Mouse (Mus musculus) kidney, adult 18-20 months (tissue): ENCODE measurements around the gene Vti1a.
A peak's percentile ranks its signal among the peaks of the same experiment; 100 is the strongest.

Source experiments
- DNase-seq: peaks from one replicate; pipeline ENCODE4 v3.0.0; 2021

Gene Vti1a

DNA sequence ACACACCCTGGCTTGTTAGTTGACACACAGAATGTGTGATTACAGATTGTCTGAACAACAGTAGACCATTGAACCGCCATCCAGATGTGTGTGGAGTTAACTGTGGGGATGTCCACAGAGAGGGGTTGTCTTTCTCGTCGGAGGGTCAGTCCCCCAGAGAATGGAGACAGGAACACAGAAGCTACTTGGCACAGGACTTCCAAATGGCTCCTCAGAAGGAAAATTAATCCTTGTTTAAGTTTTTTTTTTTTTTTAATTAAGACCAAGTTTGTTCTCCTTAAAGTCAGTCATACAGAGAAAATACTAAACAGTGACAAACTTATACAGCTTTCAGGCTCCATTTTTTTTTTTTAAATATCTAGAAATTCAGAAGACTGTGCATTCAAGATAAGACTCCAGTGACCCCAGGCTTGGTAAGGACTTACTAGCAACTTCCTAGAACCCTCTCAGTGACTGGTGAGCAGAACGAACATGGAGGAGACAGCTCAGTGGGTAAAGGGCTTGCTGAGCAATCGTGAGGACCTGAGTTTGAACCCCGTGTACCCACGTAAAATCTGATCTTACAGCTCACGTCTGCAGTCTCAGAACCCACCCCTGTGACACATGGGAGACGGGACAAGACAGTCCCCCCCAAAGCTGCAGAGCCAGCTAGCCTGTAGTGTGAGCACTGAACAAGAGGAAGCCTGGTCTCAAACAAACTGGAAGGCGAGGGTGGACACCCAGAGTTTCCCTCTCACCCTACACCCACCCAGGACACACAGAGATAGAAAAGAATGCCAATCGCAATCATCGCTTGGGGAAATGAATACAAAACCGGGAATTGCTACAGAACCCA is 248.2 kb downstream of the Vti1a start:
- DNase-seq, result no peak

- no peak for DNase-seq
Observed at GRCm38 (mm10) chr19:55565111-55565510, 249.0 kb downstream of the Vti1a start.

DNA sequence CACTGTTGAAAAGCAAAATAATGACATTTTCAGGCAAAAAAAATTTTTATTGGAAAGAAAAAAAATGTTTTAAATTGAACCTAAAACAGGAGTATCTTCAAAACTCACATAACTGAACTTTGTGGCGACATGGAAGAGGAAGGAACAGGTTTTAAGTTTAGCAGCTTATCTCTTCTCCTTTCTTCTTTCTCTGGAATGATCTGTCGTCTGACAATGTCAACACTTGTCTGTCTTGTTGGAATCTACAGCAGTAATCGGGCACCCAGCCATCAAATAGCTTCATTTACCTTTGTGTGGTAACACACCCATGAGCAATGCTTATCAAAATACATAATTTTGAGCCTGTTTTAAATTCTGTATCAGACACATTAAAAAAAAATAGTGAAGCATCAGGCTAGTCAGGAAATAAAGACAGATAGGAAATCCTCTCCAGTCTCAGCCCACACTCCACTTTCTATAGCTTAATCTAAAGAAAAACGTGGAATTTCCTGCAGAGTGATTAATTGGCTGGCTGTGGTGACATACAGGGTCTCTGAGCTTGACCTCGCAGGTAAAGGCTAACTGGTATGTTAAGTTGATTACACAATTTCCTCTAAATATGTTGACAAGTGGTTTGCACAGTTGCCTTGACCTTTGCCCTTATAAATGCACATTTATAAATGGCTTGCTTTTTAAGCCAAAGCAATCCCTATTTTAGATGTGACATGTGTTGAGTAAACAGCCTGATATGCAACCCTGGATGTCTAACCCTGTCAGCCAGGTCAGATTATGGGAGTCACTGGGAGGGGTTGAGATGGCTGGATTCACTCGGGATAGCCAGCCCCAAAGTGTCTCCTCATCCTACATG is 249.7 kb downstream of the Vti1a start:
- DNase-seq, result no peak

- no peak for DNase-seq
Observed at GRCm38 (mm10) chr19:55569114-55569513, 253.0 kb downstream of the Vti1a start.

- no peak for DNase-seq
Observed at GRCm38 (mm10) chr19:55569894-55570293, 253.8 kb downstream of the Vti1a start.

GRCm38 (mm10) chr19:55570520-55571296 is 254.6 kb downstream of the Vti1a start:
- DNase-seq, result no peak

GRCm38 (mm10) chr19:55571486-55571885 is 255.4 kb downstream of the Vti1a start:
- no peak for DNase-seq

GRCm38 (mm10) chr19:55577306-55578042 is 261.4 kb downstream of the Vti1a start:
- DNase-seq, result no peak

DNA sequence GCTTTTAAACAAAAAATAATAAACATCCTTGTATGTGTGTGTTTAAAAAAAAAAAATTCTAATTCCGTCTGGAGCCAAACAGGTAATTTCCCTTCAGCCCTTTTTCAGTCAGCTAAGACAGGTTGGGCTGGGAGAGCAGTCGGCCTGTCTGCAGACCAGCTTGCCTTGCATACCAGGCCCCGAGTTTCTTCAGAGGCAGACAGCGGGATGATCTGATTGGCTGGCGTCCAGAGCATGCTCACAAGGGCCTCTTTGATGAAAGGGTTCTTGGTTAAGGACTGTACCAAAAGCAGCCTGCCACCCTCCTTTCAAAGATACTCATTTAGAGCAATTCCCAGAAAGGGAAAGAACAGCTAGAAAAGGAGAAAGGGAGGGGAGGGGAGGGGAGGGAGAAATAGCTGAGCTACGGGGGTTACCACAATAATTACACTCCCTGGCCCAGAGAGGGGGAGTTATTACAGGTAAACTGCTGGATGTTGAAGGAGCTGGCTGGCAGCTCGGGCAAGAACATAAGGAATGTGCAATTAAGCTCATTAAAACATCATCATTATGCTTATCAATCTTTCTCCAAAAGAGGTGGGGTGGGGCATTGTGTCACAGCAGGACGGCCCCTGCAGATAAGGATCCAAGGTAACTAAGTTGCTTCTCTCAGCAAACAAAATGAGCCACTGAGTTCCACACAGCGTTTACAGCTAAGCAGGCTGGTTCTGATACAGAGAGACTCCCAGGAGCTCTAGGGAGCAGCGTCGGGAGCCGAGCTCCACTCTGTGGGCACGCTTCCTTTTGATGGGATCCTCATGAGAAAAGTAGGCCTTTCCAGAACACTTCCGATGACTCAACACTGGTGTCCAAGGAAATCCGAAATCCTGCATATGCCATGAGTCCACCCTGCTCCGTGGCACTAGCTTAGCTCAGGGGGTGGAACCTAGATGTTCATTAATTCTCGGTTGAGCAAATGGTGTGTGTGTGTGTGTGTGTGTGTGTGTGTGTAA is 262.3 kb downstream of the Vti1a start:
- DNase-seq, result peak; percentile 31

- DNase-seq, result peak; percentile 32
Observed at GRCm38 (mm10) chr19:55579310-55579709, 263.2 kb downstream of the Vti1a start.

- DNase-seq, result peak; percentile 77
Observed at GRCm38 (mm10) chr19:55580152-55580551, 264.1 kb downstream of the Vti1a start.

DNA sequence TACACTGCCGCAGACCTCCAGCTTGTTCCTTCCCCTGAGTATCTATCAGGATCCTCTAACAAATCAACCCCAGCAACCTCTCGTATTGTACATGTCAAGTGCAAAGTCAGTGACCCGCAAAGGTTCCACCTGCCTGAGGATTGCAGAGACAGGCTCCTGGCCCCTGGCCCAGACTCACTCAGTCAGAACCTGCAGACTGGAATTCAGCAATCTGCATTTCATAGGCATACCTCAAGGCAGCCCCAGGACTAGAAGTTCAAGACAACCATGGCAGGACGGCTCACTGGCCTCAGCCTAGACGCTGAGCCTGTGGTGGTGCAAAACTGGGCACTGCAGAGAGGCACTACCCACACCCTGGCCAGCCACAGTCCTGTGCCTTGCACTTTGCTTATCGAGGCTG is 264.6 kb downstream of the Vti1a start:
- DNase-seq, result peak; percentile 89

- DNase-seq, result no peak
Observed at GRCm38 (mm10) chr19:55582896-55583653, 267.0 kb downstream of the Vti1a start.

DNA sequence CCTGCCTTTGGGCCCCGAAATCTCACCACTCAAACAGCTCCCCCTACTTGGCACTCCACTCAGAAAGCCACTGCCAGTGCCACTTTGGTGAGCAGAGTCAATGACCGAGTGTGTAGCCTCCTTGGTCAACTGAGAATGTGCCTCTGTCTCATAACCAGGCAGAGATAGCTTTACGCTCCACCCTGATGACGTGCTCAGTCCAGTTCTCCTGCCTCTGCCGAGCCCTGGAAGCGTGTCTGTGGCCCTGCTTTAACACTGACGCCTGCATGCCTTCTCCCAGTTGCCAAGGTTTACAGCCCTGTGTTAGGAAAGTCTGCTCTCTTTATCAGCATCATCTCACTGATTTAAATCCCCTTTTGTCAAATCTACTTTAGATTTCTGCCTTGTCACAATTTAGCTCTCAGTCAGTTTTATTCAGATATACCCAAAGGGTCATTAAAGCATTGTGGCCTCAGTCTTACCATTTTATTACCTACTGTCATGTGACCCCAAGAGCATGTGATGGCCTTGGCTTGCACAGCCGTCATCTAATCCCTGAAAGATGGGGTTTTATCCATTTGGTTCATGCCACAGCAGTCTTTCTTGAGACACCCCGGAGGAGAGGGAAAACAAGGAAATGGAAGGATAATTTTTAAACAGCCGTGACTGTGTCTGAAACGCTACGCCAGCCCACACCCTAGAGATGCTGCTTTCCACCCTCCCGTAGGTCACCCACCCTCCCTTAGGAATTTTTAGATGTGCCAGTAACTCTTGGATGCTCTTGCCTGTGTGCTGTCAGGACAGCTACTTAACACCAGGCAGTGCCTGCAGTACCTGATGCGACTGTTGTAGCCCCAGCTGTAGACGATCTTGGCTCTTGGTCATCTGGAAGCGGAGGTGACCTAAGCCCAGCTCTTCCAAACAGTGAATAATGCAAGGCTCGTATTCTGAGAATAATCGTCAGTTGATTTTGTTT is 269.5 kb downstream of the Vti1a start:
- DNase-seq, result no peak

DNA sequence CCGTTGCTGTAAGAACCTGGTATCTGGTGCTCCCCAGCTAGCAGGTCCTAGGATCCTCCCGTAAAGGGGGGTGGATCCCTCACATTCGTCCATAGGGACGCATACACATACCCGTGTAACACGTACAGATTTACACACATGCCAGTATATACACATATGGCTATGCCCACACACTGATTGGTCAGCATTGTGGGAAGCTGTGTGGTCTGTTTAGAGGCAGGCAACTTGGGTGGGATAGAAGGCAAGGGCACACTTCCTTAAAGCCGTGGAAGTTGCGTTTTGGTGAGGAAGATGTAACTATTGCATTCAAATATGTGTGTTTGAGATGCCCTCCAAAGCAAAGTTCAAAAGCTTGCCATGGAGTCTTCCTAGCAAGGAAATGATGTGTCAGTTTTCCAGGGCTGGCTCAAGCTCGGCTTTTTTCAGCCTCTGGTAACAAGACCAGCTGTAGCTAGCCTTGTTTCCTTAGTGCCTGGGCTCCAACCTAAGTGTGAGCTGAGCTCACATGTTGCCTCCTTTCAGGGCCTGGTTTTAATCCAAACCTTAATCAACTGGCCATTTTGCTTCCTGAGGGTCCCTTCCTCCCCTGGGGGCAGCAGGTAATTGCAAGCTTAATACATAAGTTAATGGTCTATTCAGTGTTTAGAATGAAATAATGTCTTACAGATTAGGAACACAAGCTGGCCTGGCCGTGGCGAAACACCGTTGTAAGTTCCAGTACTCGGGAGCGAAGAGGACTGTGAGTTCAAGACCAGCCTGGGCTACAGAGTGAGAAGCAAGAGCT is 271.7 kb downstream of the Vti1a start:
- no peak for DNase-seq

- no peak for DNase-seq
Observed at GRCm38 (mm10) chr19:55588948-55589896, 273.1 kb downstream of the Vti1a start.
